Mouse (Mus musculus): ENCODE data around the gene Rhox4a2.
"Not testable (repeated sequence)": the region's sequence is repeated elsewhere in the genome, so short reads cannot be mapped to it uniquely, and the experiment has no call there.

The Rhox4a2 gene

GRCm38 (mm10) chrX:37390548-37390947 lies at the start of gene Rhox4a2:
Rhox4a2 (plus strand) TSS chrX:37390848.
- H3K27me3 ChIP-seq (ENCODE audit: control insufficient read depth, insufficient read depth, low read length, poor library complexity, severe bottlenecking); DNase-seq (ENCODE audit: low read depth, low spot score); H3K36me3 ChIP-seq (ENCODE audit: control insufficient read depth, insufficient read depth, low read length, poor library complexity, severe bottlenecking): not testable (repeated sequence)

- not testable (repeated sequence) for H3K36me3 ChIP-seq (ENCODE audit: control insufficient read depth, insufficient read depth, low read length, poor library complexity, severe bottlenecking); DNase-seq (ENCODE audit: low read depth, low spot score); H3K27me3 ChIP-seq (ENCODE audit: control insufficient read depth, insufficient read depth, low read length, poor library complexity, severe bottlenecking)
Measured at GRCm38 (mm10) chrX:37379728-37380127, 10.9 kb upstream of the Rhox4a2 start, which contains the start of gene Rhox3a2. Rhox3a2 (plus strand) TSS chrX:37380028.

GRCm38 (mm10) chrX:37411767-37412166 lies 21.1 kb downstream of the Rhox4a2 start, which contains the start of gene Rhox2b:
Rhox2b (plus strand) TSS chrX:37412067.
- H3K36me3 ChIP-seq (ENCODE audit: control insufficient read depth, insufficient read depth, low read length, poor library complexity, severe bottlenecking); DNase-seq (ENCODE audit: low read depth, low spot score); H3K27me3 ChIP-seq (ENCODE audit: control insufficient read depth, insufficient read depth, low read length, poor library complexity, severe bottlenecking): not testable (repeated sequence)

- H3K36me3 ChIP-seq (ENCODE audit: control insufficient read depth, insufficient read depth, low read length, poor library complexity, severe bottlenecking); DNase-seq (ENCODE audit: low read depth, low spot score); H3K27me3 ChIP-seq (ENCODE audit: control insufficient read depth, insufficient read depth, low read length, poor library complexity, severe bottlenecking): not testable (repeated sequence)
Measured at GRCm38 (mm10) chrX:37432194-37432593, 41.5 kb downstream of the Rhox4a2 start, which contains the start of gene Rhox4b. Rhox4b (plus strand) TSS chrX:37432494.

All from splenic B cell, adult 2 months (primary cell).